Mouse (Mus musculus): ENCODE measurements around the gene Klhl35.

The Klhl35 gene

GRCm38 (mm10) chr7:99465811-99466210, at the start of gene Klhl35:
Gene Klhl35, plus strand, starts transcription at chr7:99466004.
- no peak for DNase-seq

GRCm38 (mm10) chr7:99419311-99419710, 46.5 kb upstream of the Klhl35 start:
- no peak for DNase-seq

DNA sequence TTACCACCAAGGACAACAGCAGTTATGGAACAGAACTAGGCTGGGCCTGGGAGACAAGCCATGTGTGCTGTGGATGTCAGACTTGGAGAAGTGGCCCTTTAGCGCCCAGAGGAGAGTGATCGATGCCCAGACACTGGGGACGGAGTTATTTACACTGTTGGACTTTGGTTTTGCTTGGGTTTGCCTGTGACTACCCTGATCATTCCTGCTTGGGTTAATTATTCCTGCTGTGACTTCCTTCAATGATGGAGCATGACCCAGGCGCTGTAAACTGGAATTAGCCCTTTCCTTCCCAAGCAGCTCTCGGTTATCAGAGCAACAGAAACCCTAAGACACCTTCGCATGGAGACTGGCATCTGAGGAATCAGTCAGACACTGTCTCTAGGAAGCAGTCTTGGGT, 44.8 kb upstream of the Klhl35 start:
- DNase-seq = no peak

GRCm38 (mm10) chr7:99424538-99425155, 41.2 kb upstream of the Klhl35 start:
- DNase-seq = no peak

- no peak for DNase-seq
Measured at GRCm38 (mm10) chr7:99425706-99426105, 40.1 kb upstream of the Klhl35 start.

DNA sequence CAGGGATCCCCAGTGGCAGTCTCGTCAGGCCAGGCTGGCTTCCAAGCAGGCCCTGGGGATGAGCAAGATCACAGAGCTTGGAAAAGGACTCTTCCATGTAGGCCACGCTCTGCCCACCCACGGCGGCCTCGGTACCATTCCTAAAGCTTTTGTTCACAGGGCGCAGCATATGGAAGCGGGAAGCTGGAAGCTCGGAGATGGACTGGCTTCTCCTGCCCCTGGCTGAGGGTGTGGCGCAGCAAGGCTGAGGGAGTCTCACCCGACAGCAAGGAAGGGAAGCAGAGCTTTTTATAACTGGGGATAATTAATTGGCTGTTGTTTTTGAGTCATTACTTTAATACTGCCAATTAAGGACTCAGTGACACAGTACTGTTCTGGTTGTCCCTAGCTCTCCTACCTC, 38.8 kb upstream of the Klhl35 start:
- DNase-seq = no peak

- no peak for DNase-seq
Measured at GRCm38 (mm10) chr7:99427987-99428386, 37.8 kb upstream of the Klhl35 start.

GRCm38 (mm10) chr7:99428836-99429235, 37.0 kb upstream of the Klhl35 start:
- DNase-seq = no peak

GRCm38 (mm10) chr7:99429786-99430185, 36.0 kb upstream of the Klhl35 start:
- no peak for DNase-seq

DNA sequence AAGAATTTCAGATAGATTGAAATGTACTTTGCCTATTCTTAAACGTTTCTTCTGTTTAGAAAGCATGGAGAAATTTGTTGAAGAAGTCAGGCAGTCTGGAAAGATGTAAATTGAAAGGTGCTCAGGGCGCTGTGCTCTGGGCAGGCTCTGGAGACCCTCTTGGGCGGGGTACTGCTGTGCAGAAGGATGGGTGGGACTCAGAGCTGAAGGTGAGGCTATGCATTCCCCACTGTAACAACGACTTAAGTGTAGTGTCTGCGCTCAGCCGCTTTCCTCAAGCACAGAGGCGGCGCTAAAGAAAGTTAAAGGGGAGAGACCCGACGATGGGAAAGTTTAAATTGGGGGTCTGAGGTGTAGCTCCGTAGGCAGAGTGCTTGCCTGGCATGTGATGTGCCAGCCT, 35.6 kb upstream of the Klhl35 start:
- DNase-seq = no peak

DNA sequence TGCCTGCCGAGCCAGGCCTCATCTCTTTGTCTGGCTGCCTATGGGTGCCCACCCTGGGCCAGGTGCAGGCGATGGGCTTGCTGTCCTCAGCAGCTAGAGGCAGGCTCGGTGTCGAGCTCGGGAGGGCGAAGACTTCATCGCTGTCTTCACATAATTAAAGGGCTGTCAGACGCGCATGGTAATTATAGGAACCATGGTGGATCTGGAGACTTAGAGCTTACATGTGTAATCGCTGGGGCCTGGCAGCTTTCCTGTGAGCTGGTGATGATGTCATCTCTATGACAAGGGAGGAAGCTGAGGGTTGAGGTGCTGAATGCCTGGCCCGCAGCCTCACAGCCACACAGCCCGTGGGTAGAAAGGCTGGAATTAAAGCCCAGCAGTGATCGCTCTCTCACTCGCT, 33.6 kb upstream of the Klhl35 start:
- no peak for DNase-seq

- no peak for DNase-seq
Measured at GRCm38 (mm10) chr7:99432863-99433262, 32.9 kb upstream of the Klhl35 start.

- DNase-seq = peak; percentile 51 to 54
Measured at GRCm38 (mm10) chr7:99434672-99435250, 31.0 kb upstream of the Klhl35 start.

- DNase-seq = no peak
Measured at GRCm38 (mm10) chr7:99436530-99436929, 29.3 kb upstream of the Klhl35 start.

DNA sequence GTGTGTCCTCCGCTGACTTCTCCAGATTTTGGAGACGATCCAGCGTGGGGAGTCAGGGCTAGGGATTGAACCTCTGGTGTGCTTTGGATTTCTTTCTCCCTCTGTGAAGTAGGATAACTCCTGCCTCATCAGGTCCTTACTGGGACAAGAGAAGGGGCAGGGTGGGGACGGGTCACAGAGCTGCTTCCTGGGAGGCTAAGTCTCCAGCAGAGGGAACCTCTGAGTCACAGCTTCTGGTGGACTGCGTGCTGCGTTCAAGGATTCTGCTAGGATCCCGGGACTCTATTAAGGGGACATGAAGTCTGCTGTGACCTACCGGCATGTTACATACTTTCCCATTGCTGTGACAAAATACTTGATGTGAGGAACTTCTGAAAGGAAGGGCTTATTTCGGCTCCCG, 26.9 kb upstream of the Klhl35 start:
- no peak for DNase-seq

DNA sequence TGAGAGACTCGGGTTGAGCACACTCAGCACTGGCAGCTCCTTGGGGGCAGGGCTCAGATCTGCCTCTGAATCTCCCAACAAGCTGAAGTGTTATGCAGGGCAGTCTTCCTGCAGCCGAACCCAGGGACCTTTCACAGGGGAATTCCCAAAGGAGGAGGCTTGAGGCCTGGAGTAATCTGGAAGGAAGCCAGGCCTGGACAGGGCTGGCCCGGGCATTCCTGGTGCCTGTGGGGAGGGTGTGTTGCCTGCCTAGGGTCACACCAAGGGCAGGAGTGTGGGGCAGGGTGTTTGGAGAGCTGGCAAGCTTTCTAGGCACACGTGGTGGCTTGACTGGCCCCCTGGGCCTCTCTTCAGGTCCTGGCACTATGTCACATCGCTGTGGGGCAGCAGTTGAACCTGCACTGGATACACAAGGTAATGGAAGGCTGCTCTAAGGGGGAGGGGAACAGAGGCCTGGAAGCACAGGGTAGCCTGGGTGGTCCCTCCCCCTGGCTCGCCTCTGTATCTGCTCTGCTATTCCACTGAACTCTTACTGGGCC, 24.2 kb upstream of the Klhl35 start:
- DNase-seq = no peak

DNA sequence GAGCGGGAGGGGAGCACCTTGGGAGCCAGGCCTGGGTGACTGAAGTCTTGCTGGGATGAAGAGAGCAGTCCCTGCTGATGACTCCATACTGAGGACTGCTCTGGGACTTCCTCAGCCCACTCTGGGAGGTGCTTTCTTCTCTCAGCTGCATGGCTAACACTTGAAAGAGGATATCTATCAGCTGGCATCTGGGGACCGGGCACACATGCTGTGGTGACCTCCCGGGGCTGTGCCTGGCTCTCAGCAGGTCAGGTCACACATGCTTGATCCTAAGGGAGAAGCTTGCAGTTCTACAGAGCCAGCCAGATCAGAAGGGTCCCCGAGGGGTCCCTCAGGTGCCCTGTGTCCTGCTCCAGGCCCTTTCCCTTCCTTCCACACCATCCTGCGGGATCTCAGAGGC, 22.6 kb upstream of the Klhl35 start:
- DNase-seq = no peak

DNA sequence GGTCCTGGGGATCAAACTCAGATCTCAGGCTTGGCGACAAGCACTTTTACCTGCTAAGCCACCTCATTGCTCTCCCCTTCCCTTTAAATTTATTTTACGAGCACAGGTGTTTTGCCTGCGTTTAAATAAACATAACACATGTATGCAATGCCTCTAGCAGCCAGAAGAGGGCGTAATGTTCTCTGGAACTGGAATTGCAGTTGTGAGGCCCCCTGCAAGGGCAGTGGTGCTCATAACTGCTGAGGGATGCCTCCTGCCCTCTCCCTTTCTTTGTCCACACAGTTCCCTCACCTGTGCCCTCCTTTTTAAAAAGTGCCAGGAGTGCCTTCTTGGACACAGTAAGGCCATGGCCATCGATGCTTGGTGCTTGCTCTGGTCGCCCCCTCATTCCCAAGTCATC, 21.8 kb upstream of the Klhl35 start:
- DNase-seq = peak; percentile 42 to 44

- no peak for DNase-seq
Measured at GRCm38 (mm10) chr7:99445833-99446232, 20.0 kb upstream of the Klhl35 start.

- DNase-seq = no peak
Measured at GRCm38 (mm10) chr7:99447323-99447722, 18.5 kb upstream of the Klhl35 start.

DNA sequence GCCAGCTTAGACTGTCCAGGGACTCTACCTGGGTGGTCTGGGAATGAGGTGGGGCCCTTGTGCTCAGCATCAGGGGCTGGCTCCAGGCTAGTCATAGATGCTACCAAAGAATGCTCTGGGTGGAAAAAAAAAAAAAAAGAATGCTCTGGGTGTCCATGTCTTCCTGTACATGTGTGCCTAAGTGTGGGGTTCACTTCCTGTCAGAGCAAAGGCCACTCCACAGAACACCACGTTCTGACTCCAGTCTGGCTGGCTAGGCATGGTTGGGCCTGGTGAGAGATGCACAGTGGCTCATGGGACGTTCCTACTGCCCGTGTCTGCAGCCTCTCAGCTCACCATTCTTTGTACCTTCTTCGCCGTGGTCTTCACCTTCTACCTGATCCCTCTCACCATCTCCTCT, 17.2 kb upstream of the Klhl35 start:
- no peak for DNase-seq

DNA sequence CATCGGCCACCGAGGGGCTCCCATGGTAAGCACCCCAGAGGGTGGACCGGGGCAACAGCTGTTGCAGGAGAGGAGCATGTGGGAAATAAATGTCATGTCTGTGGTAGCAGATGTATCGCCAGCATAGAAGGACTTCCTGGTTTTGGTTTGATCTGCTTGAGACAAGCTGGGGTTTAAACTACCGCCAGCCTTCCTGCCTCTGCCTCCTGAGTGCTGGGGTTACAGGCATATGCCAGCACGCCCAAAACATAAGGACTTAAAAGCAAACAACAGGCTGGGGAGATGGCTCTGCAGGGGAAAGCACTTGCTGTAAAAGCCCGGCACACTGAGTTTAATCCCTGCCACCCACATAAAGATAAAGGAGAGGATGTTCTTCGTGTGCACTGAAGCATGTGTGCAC, 16.7 kb upstream of the Klhl35 start:
- peak in 1 of 2 experiments; percentile 26 for DNase-seq

GRCm38 (mm10) chr7:99449751-99450150, 16.1 kb upstream of the Klhl35 start:
- DNase-seq = no peak

GRCm38 (mm10) chr7:99450703-99451102, 15.1 kb upstream of the Klhl35 start:
- peak; percentile 76 to 80 for DNase-seq

GRCm38 (mm10) chr7:99452859-99453258, 12.9 kb upstream of the Klhl35 start:
- DNase-seq = no peak
